ENCODE assay signal across 8 mouse cellular contexts in genomic region chr10:42278307-42278850, GRCm38 (mm10). TPM values are rescaled to one million over a fixed set of nuclear protein-coding genes. Genes with fewer than 3 reads are reported as not detected.
DNase-seq lines count a peak whose midpoint lies in the region; ATAC-seq and TF ChIP-seq lines count a peak whose summit lies in the region.

No protein-coding gene starts in this region.

- WGBS in cerebellum, adult 2 months = 1% methylated on average over 38 of the region's 38 CpGs
- 2% methylated on average over 38 of the region's 38 CpGs for WGBS in neural tube, embryonic 11.5 days
- under 1% methylated on average over 38 of the region's 38 CpGs for WGBS in limb, embryonic 14.5 days
- WGBS in stomach, embryonic 15.5 days = under 1% methylated on average over 38 of the region's 38 CpGs

- no peaks in the 10 kb centered on the region for H3K9me3 ChIP-seq in neural tube, embryonic 11.5 days (ENCODE audit: control insufficient read depth, low read length)
- no peaks in the 10 kb centered on the region for H3K9me3 ChIP-seq in limb, embryonic 14.5 days (ENCODE audit: control insufficient read depth, low read length)
- H3K9me3 ChIP-seq in stomach, embryonic 15.5 days = no peaks in the 10 kb centered on the region

- no peak for DNase-seq in cerebellum, adult 2 months
- no peak for DNase-seq in cerebellum, adult 18-20 months
- DNase-seq in neural tube, embryonic 11.5 days (ENCODE audit: low spot score) = no peak
- no peak for DNase-seq in neural tube, embryonic 10.5 days (ENCODE audit: extremely low spot score, low spot score)
- DNase-seq in limb, embryonic 14.5 days (ENCODE audit: low spot score) = peak; percentile 47
- DNase-seq in cerebellum, postnatal 36 days = no peak

- no peak for TF ChIP-seq POLR2A in cerebellum, adult 2 months (IDR thresholded peaks at IDR 0.05; ENCODE audit: borderline replicate concordance, insufficient read depth, low read length)
- TF ChIP-seq POLR2A in limb, embryonic 14.5 days (IDR thresholded peaks at IDR 0.05; ENCODE audit: borderline replicate concordance, extremely low read depth, insufficient read depth, insufficient read length) = no peak

- no peaks in the 10 kb centered on the region for H3K36me3 ChIP-seq in neural tube, embryonic 11.5 days (ENCODE audit: control insufficient read depth, insufficient read depth, low read length)
- H3K36me3 ChIP-seq in limb, embryonic 14.5 days (ENCODE audit: control insufficient read depth, insufficient read depth, low read length) = peaks cover 4% of the 10 kb centered on the region; the same call in 1 of the 2 replicates
- H3K36me3 ChIP-seq in stomach, embryonic 15.5 days = no peaks in the 10 kb centered on the region

- no peaks in the 10 kb centered on the region for H3K27me3 ChIP-seq in cerebellum, adult 2 months (ENCODE audit: control insufficient read depth, insufficient read depth, low read length)
- H3K27me3 ChIP-seq in neural tube, embryonic 11.5 days (ENCODE audit: control insufficient read depth, insufficient read depth, low read length) = 0 out of 2 replicates have a peak, but pooled peaks cover 3% of the 10 kb centered on the region
- H3K27me3 ChIP-seq in limb, embryonic 14.5 days (ENCODE audit: control insufficient read depth, insufficient read depth, low read length) = no peaks in the 10 kb centered on the region
- no peaks in the 10 kb centered on the region for H3K27me3 ChIP-seq in stomach, embryonic 15.5 days (replicated peaks)

- ATAC-seq in neural tube, embryonic 11.5 days (ENCODE audit: insufficient read depth, low FRiP score, low TSS enrichment) = no peak; the same call in 1 of the 2 replicates
- no peak; the same call in 1 of the 2 replicates for ATAC-seq in limb, embryonic 14.5 days (ENCODE audit: low FRiP score, low read depth)
- no peak for ATAC-seq in stomach, embryonic 15.5 days (ENCODE audit: insufficient read depth, low FRiP score, low read depth)
- no peak for ATAC-seq in megakaryocyte-erythroid progenitor cell, adult 5-6 weeks (replicated peaks; ENCODE audit: low FRiP score, low TSS enrichment, poor library complexity, severe bottlenecking)

- no peaks in the 10 kb centered on the region for H3K4me1 ChIP-seq in cerebellum, adult 2 months (ENCODE audit: control insufficient read depth, insufficient read depth, low read length)
- H3K4me1 ChIP-seq in neural tube, embryonic 11.5 days (ENCODE audit: control insufficient read depth, insufficient read depth, low read length) = peaks cover 18% of the 10 kb centered on the region
- peaks cover 21% of the 10 kb centered on the region for H3K4me1 ChIP-seq in limb, embryonic 14.5 days (ENCODE audit: control insufficient read depth, insufficient read depth, low read length)
- H3K4me1 ChIP-seq in stomach, embryonic 15.5 days = peaks cover 19% of the 10 kb centered on the region

- TF ChIP-seq CTCF in cerebellum, adult 2 months (IDR thresholded peaks at IDR 0.05; ENCODE audit: borderline replicate concordance, insufficient read depth, low read depth, low read length) = no peak

- peak overlapping the region; percentile 87 for H3K4me3 ChIP-seq in cerebellum, adult 2 months (replicated peaks; ENCODE audit: insufficient read depth, low read depth, low read length)
- peak overlapping the region; percentile 66 for H3K4me3 ChIP-seq in neural tube, embryonic 11.5 days (ENCODE audit: low read depth, low read length)
- H3K4me3 ChIP-seq in limb, embryonic 14.5 days (replicated peaks; ENCODE audit: low read length) = peak overlapping the region; percentile 85
- H3K4me3 ChIP-seq in stomach, embryonic 15.5 days (replicated peaks) = peak overlapping the region; percentile 84

- peak overlapping the region; percentile 99 for H3K4me2 ChIP-seq in neural tube, embryonic 11.5 days (ENCODE audit: low read depth)
- H3K4me2 ChIP-seq in limb, embryonic 14.5 days (replicated peaks; ENCODE audit: low read depth, low read length, severe bottlenecking) = peak overlapping the region; percentile 97
- peak overlapping the region; percentile 99 for H3K4me2 ChIP-seq in stomach, embryonic 15.5 days

- peak overlapping the region; percentile 59 for H3K9ac ChIP-seq in neural tube, embryonic 11.5 days (ENCODE audit: low read length)
- peak overlapping the region; percentile 77 for H3K9ac ChIP-seq in limb, embryonic 14.5 days (ENCODE audit: low read depth, low read length, severe bottlenecking)
- H3K9ac ChIP-seq in stomach, embryonic 15.5 days = peak overlapping the region; percentile 57; the same call in 1 of the 2 replicates

- peak overlapping the region; percentile 91 for H3K27ac ChIP-seq in cerebellum, adult 2 months (ENCODE audit: insufficient read depth, low read length)
- peak overlapping the region; percentile 94 for H3K27ac ChIP-seq in neural tube, embryonic 11.5 days (ENCODE audit: low read depth, low read length)
- H3K27ac ChIP-seq in limb, embryonic 14.5 days (replicated peaks; ENCODE audit: low read depth, low read length) = peak overlapping the region; percentile 97
- H3K27ac ChIP-seq in stomach, embryonic 15.5 days = peak overlapping the region; percentile 99

RNA-seq across cellular contexts. Expression of gene Foxo3, which starts 1.8 kb away (rescaled TPM):
- 50.5 and 59.9 TPM in 2 replicates for polyA plus RNA-seq in cerebellum, adult 2 months (2012; rRNA removed)
- polyA plus RNA-seq in neural tube, embryonic 11.5 days (2014; fragmentation: Nextera tagmentation; extraction: Ambion mirVana) = 3.9 and 4.9 TPM in 2 replicates
- polyA plus RNA-seq in limb, embryonic 14.5 days (2012; rRNA removed) = 16.6 and 23.4 TPM in 2 replicates
- polyA plus RNA-seq in limb, embryonic 14.5 days (2014; fragmentation: Nextera tagmentation; extraction: Ambion mirVana) = 10.8 and 11.7 TPM in 2 replicates
- 7.4 and 8.7 TPM in 2 replicates for polyA plus RNA-seq in stomach, embryonic 15.5 days (2015; fragmentation: Nextera tagmentation; extraction: Ambion mirVana)
- total RNA-seq in megakaryocyte-erythroid progenitor cell, adult 5-6 weeks (2014; fragmentation: Nextera tagmentation) = 37.6 and 51.7 TPM in 2 replicates
- 38.6 and 40.0 TPM in 2 replicates for total RNA-seq in megakaryocyte-erythroid progenitor cell, adult 5-6 weeks (2017)
